Mouse (Mus musculus) naive thymus-derived CD4-positive, alpha-beta T cell, adult 5 months (primary cell): Measurements from ENCODE around the gene Prdm8. TPM values are rescaled to one million over a fixed set of nuclear protein-coding genes. Genes with fewer than 3 reads are reported as not detected.

Experiments
- polyA plus RNA-seq: library from polyadenylated mRNA; unstranded; fragments of 100-300 nt; shearing (Covaris generic); gene quantifications from one replicate; pipeline ENCODE4 v1.2.1, GENCODE M21; 2017

Gene Prdm8
- not detected for polyA plus RNA-seq

GRCm38 (mm10) chr5:98167180-98167824 is at the start of gene Prdm8:
TSS of gene Prdm8 (plus strand) at chr5:98167198.

Other genes starting within 250 kb of the Prdm8 start
- gene Antxr2, start 136.2 kb upstream of the Prdm8 start, polyA plus RNA-seq = 25.4 TPM
- gene Fgf5, start 87.0 kb downstream of the Prdm8 start, polyA plus RNA-seq = not detected
- gene Cfap299, start 162.1 kb downstream of the Prdm8 start, polyA plus RNA-seq = not detected